Mouse (Mus musculus) midbrain, embryonic 13.5 days (tissue): ENCODE measurements around the gene Grm7. TPM values are rescaled to one million over a fixed set of nuclear protein-coding genes. Genes with fewer than 3 reads are reported as not detected.
A peak's percentile ranks its signal among the peaks of the same experiment; 100 is the strongest.

Experiments used
- ATAC-seq: fragments of 200-750 bp; cut with Nextera tagmentation; 2 replicates; pipeline ENCODE4 v1.8.0; 2017; ENCODE audit warnings: mild to moderate bottlenecking, moderate TSS enrichment, moderate library complexity
- H3K27ac ChIP-seq: fragments of 300-500 bp; sonication (generic); 2 replicates; pipeline ENCODE4 v1.5.1; 2015; ENCODE audit warnings: inconsistent platforms, mild to moderate bottlenecking, moderate library complexity
- H3K27me3 ChIP-seq: fragments of 300-500 bp; sonication (generic); 2 replicates; pipeline ENCODE4 v1.6.1; 2015; ENCODE audit warnings: mild to moderate bottlenecking, inconsistent platforms
- H3K36me3 ChIP-seq: fragments of 300-500 bp; sonication (generic); 2 replicates; pipeline ENCODE4 v1.6.1; 2015; ENCODE audit warnings: mild to moderate bottlenecking, inconsistent platforms
- H3K4me1 ChIP-seq: fragments of 300-500 bp; sonication (generic); replicated peaks from 2 replicates; pipeline ENCODE4 v1.6.1; 2015; ENCODE audit warnings: inconsistent platforms
- H3K4me2 ChIP-seq: fragments of 300-500 bp; sonication (generic); replicated peaks from 2 replicates; pipeline ENCODE4 v1.6.1; 2015; ENCODE audit warnings: moderate library complexity, mild to moderate bottlenecking, inconsistent platforms
- H3K4me3 ChIP-seq: fragments of 300-500 bp; sonication (generic); replicated peaks from 2 replicates; pipeline ENCODE4 v1.5.1; 2015; ENCODE audit warnings: mild to moderate bottlenecking, inconsistent platforms
- H3K9ac ChIP-seq: fragments of 300-500 bp; sonication (generic); replicated peaks from 2 replicates; pipeline ENCODE4 v1.6.1; 2015; ENCODE audit warnings: mild to moderate bottlenecking, inconsistent platforms
- H3K9me3 ChIP-seq: fragments of 300-500 bp; sonication (generic); 2 replicates; pipeline ENCODE4 v1.6.1; 2016; ENCODE audit warnings: mild to moderate bottlenecking, inconsistent platforms
- WGBS: fragments of 180-500 bp; shearing (Covaris S2); methylation state at CpG from one replicate; pipeline ENCODE4 v1.1.7; 2015; 5-methylcytosine and 5-hydroxymethylcytosine counted together
- polyA plus RNA-seq: library from polyadenylated mRNA; unstranded; fragments of >200 nt; fragmentation: Nextera tagmentation; extraction: Ambion mirVana; gene quantifications from 2 replicates; pipeline ENCODE4 v1.2.1, GENCODE M21; 2015

Grm7 gene
- polyA plus RNA-seq, 1 experiment from 2014 or later: 8.0 TPM

DNA sequence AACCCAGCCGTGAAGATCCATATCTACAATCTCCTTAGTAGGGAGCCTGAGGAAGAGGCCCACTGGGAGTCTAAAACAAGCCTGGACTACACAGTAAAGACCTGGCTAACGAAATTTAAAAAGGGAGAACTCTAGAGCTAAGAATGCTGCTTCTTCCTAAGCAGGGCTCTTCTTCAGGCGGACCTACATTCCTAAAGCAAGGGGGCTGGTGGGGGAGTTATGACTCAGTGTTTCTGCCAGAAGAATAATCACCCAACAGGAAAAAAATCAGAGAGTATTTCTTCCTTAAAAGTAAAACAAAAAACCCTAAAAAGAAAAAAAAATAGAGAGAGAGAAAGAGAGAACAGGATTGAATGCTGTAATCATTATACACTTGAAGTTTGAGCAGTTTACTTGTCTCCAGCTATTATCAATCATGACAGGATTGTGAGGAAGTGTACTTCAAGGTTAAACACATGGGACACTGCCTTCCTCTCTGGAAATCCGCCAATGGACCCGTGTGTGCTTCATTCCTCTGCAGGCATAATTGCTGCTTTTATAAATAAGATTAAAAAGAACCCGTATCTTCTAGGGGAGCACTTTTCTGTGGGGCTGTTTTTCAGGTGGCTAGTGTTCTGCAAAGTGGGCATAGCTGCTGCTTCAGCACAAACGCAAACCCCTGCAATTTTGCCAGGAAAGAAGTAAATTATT is 98.7 kb downstream of the Grm7 start:
- H3K4me1 ChIP-seq: no peaks in the 10 kb centered on the region
- H3K4me3 ChIP-seq: no peak overlapping the region
- 65% methylated on average over 7 of the region's 7 CpGs for whole genome bisulfite sequencing
- no peaks in the 10 kb centered on the region for H3K36me3 ChIP-seq
- H3K9me3 ChIP-seq: no peaks in the 10 kb centered on the region
- H3K27ac ChIP-seq: no peak overlapping the region
- no peak overlapping the region for H3K4me2 ChIP-seq
- no peaks in the 10 kb centered on the region for H3K27me3 ChIP-seq
- H3K9ac ChIP-seq: no peak overlapping the region
- ATAC-seq: no peak

DNA sequence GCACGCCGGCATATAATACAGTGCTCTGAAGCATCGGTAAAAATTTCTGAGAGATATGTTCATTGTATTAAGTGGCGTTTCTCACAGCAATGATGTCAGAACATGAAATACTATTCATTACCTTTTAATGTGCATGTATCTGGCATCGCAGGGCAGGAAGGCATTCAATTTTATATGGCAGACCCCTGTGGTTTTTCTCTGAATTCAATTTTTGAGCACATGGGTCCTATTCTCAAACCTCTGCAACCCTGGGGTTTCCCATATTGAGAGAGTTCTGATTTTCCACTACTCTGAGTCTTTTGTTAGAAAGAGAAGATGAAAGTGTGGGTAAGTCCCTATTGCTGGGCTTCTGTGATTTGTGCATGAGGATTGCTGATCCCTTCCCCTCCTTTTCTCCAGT is 110.5 kb downstream of the Grm7 start:
- Histone ChIP-seq H3K9ac (no peak overlapping the region), H3K36me3 (no peaks in the 10 kb centered on the region), H3K4me2 (no peak overlapping the region), H3K4me3 (no peak overlapping the region), H3K27ac (no peak overlapping the region), H3K9me3 (no peaks in the 10 kb centered on the region), H3K27me3 (no peaks in the 10 kb centered on the region), H3K4me1 (no peaks in the 10 kb centered on the region)
- WGBS: 66% methylated on average over 5 of the region's 5 CpGs
- ATAC-seq: peak; percentile 63

DNA sequence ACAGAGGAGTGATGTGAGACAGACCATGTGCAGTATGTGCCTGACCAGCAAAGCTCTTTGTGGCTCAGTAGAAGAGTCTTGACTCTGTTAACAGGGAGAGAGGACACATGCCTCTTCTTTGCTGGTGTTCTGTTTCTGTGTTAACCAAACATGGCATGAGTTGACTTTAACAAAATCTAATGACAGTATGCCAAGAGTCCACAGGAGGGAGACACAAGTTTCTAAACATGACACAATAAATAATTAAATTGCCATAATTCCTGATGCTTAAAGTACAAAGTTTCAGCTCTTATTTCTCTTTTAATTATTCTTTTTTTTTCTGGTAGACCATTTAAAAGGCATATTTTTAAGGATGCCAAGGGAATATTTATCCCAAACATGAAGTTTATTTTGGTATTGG is 124.2 kb downstream of the Grm7 start:
- Histone ChIP-seq H3K4me2 (no peak overlapping the region), H3K4me3 (no peak overlapping the region), H3K4me1 (peaks cover 16% of the 10 kb centered on the region), H3K9me3 (no peaks in the 10 kb centered on the region), H3K27me3 (no peaks in the 10 kb centered on the region), H3K27ac (no peak overlapping the region), H3K9ac (no peak overlapping the region), H3K36me3 (no peaks in the 10 kb centered on the region)
- no peak for ATAC-seq

DNA sequence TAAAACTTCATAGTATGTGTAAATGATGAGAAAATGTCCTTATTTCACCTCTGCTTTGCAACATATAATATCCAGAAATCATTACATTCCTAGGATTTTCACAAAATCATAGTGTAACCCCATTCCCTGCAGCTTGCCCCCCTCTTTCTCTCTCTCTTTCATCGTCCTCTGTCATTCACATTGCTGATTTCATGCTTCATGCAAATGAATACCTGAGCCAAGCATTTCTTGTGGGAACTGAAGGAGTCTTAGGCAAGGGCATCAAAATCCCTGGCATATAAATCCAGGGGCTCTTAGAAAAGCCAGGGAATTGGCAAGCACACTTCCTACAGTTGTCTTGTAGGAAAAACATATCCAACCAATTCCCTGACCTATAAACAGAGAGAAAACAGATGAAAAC is 127.3 kb downstream of the Grm7 start:
- H3K4me2 ChIP-seq: no peak overlapping the region
- no peak for ATAC-seq
- H3K36me3 ChIP-seq: no peaks in the 10 kb centered on the region
- H3K9ac ChIP-seq: no peak overlapping the region
- peaks cover 13% of the 10 kb centered on the region for H3K4me1 ChIP-seq
- no peak overlapping the region for H3K27ac ChIP-seq
- no peaks in the 10 kb centered on the region for H3K9me3 ChIP-seq
- WGBS: 10% methylated on average over 1 of the region's 1 CpGs
- no peak overlapping the region for H3K4me3 ChIP-seq
- H3K27me3 ChIP-seq: no peaks in the 10 kb centered on the region

DNA sequence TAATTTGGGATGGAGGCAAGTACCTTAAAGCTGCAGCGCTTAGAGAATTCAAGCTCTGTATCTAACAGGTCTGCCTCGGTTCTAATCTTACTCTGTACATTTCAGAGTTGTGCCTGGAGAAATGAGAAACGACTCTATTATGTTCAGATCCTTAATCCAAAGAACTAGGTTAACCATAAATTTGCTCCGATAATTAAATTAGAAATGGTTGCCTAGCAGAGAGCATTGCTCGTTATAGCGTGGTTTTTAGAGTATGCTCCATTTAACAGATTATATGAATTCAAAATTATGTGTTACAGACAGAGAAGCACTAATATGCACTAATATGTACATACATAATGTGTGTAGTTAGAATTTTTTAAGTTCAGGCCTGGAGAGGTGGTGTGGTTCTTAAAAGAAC is 130.7 kb downstream of the Grm7 start:
- H3K4me3 ChIP-seq: no peak overlapping the region
- WGBS: 72% methylated on average over 6 of the region's 6 CpGs
- no peaks in the 10 kb centered on the region for H3K9me3 ChIP-seq
- no peaks in the 10 kb centered on the region for H3K27me3 ChIP-seq
- no peak overlapping the region for H3K4me2 ChIP-seq
- no peak overlapping the region for H3K27ac ChIP-seq
- H3K36me3 ChIP-seq: no peaks in the 10 kb centered on the region
- H3K9ac ChIP-seq: no peak overlapping the region
- ATAC-seq: no peak
- no peaks in the 10 kb centered on the region for H3K4me1 ChIP-seq

DNA sequence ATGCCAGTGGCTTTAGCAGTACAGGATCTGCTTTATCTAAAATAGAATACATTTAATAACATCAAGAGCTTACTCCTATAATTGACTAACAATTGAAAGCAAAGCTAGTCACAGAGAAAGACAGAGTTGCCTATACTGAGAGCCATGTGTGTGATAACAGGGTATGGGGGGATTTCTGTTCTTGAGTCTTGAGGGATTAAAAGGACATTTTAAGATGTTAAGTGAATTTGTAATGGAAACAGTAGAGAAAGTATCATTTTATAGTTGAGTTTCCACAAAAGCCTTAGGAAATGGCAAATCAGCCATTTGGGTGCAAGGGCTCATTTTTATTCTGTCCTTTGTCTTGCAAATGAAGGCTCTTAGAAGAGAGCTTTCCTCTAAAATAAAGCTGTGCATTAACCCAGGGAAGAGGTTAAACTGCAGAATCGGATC is 140.1 kb downstream of the Grm7 start:
- ATAC-seq: peak; percentile 77

DNA sequence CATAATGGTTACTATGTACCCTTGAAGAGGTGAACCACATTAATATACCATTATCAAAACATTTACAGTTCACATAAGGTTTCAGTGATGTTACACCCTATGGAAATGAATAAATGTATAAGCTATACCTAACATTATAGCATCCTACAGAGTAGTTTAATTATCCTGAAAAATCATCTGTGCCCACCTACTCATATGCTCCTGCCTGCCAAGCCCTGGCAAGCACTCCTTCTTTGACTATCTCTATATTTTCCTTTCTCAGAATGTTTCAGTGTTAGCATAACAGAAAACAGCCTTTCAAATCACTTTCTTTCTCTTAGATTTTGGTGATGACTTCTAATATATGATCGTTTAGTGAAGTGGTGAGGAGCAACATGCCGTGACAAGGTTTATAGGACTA is 147.3 kb downstream of the Grm7 start:
- no peak for ATAC-seq
- no peak overlapping the region for H3K9ac ChIP-seq
- H3K36me3 ChIP-seq: no peaks in the 10 kb centered on the region
- H3K9me3 ChIP-seq: no peaks in the 10 kb centered on the region
- no peak overlapping the region for H3K4me2 ChIP-seq
- no peaks in the 10 kb centered on the region for H3K4me1 ChIP-seq
- H3K4me3 ChIP-seq: no peak overlapping the region
- WGBS: 96% methylated on average over 2 of the region's 2 CpGs
- H3K27ac ChIP-seq: no peak overlapping the region
- H3K27me3 ChIP-seq: no peaks in the 10 kb centered on the region

More for the DNA sequence above, 140.1 kb downstream of the Grm7 start:
- WGBS: 3% methylated on average over 1 of the region's 1 CpGs
- Histone ChIP-seq H3K27me3 (no peaks in the 10 kb centered on the region), H3K9ac (no peak overlapping the region), H3K4me2 (no peak overlapping the region), H3K4me1 (peaks cover 8% of the 10 kb centered on the region), H3K27ac (0 out of 2 replicates have a peak overlapping the region, but pooled peaks have one; percentile 39), H3K36me3 (no peaks in the 10 kb centered on the region), H3K4me3 (no peak overlapping the region), H3K9me3 (no peaks in the 10 kb centered on the region)

DNA sequence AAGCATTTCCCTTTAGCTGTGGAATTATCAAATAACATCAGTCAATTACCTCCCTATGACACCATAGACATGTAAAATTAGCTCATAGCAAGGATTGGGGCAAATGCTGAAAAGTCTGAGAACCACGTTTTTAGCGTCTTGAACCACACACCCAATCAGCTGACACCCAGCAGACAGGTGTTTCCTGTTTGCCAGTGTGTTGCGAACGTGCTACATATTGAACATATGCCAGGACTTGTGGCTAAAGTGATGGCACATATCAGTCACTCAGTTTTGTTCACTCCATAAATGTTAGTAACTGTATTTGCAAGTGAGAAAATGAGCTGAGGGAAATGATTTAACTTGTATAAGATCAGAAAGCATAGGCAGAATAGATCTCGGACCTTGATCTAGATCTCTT is 162.1 kb downstream of the Grm7 start:
- Histone ChIP-seq H3K4me1 (no peaks in the 10 kb centered on the region), H3K9me3 (no peaks in the 10 kb centered on the region), H3K4me3 (no peak overlapping the region), H3K9ac (no peak overlapping the region), H3K27me3 (no peaks in the 10 kb centered on the region), H3K4me2 (no peak overlapping the region), H3K27ac (no peak overlapping the region), H3K36me3 (no peaks in the 10 kb centered on the region)
- ATAC-seq: no peak
- 89% methylated on average over 5 of the region's 5 CpGs for WGBS

DNA sequence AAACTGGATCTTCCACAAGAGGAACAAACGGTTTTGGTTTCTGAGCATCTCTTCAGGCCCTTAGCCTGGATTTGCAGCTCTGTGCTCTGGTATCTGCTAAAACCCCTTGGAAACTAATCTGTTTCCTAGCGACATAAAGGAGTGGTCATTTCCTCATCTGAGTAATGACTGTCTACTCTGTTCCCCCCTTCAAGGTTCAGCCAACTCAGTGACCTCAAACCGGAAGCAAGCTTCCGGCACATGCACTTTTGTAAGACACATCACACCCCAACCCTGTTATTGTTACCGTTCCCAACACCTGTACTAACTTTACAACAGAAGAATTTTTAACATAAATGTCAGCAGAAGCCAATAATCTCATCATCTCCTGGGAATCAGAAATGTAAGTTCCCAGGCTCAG is 166.8 kb downstream of the Grm7 start:
- Histone ChIP-seq H3K9ac (no peak overlapping the region), H3K36me3 (no peaks in the 10 kb centered on the region), H3K4me3 (no peak overlapping the region), H3K4me1 (no peaks in the 10 kb centered on the region), H3K27ac (no peak overlapping the region), H3K27me3 (no peaks in the 10 kb centered on the region), H3K9me3 (no peaks in the 10 kb centered on the region), H3K4me2 (no peak overlapping the region)
- 74% methylated on average over 5 of the region's 5 CpGs for WGBS
- no peak for ATAC-seq

DNA sequence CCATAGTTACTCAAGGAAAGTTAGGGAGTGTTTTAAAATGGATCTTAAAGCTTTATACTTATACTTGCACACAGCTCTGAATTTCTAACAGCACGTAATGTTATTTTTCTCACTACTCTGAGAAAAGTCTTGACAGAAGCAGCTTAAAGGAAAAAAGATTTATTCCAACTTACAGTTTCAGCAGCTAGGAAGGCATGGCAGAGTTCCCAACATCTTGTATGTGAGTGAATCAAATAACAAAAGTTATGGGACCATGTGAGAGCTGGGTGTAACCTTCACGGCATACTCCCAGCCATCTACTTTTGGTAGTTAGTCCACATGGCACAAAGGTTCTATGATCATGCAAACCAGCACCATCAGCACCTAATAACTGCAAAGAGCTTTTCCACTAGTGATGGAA is 172.9 kb downstream of the Grm7 start:
- H3K9me3 ChIP-seq: no peaks in the 10 kb centered on the region
- H3K36me3 ChIP-seq: no peaks in the 10 kb centered on the region
- ATAC-seq: no peak
- no peaks in the 10 kb centered on the region for H3K27me3 ChIP-seq
- no peaks in the 10 kb centered on the region for H3K4me1 ChIP-seq
- WGBS: 89% methylated on average over 2 of the region's 2 CpGs
- H3K9ac ChIP-seq: no peak overlapping the region
- no peak overlapping the region for H3K27ac ChIP-seq
- H3K4me2 ChIP-seq: no peak overlapping the region
- no peak overlapping the region for H3K4me3 ChIP-seq

DNA sequence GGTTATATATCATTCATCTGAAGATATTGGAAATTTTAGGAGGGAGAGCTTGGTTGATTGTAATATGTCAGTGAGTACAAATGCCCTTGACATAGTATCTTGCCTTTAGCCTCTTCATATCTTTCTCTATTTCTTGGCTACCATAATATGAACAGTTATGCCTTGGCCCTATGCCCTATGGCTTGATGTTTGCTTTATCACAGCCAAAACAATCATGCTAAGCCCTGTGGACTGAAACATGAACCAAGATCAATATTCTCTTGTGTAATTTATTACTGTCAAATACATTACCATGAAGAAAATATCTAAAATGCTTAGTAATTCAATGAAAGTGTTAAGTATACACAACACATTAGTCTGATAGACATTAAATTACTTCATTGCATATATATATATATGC is 222.9 kb downstream of the Grm7 start:
- Histone ChIP-seq H3K27me3 (no peaks in the 10 kb centered on the region), H3K4me1 (no peaks in the 10 kb centered on the region), H3K27ac (no peak overlapping the region), H3K4me3 (no peak overlapping the region), H3K4me2 (no peak overlapping the region), H3K9me3 (no peaks in the 10 kb centered on the region), H3K36me3 (no peaks in the 10 kb centered on the region), H3K9ac (no peak overlapping the region)
- ATAC-seq: no peak

DNA sequence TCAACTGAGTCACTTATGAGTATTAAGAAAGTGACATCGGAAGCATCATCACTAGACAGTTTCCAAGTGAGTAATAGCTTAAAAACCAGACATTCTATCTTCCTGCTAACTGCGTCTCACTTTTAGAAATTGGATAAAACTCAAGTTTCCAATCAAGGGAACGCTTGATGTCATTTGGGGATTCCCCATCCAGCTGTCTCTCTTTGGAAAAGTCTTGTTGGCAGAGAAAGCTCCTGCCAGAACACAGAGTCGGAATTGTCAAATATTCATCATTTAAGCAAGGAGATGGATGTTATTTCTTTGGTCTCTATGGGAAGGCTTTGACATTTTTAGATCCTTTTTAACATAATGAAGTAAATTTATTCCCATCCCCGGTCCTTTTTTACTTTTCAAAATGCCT is 336.6 kb downstream of the Grm7 start:
- H3K4me3 ChIP-seq: no peak overlapping the region
- no peak overlapping the region for H3K9ac ChIP-seq
- H3K4me1 ChIP-seq: no peaks in the 10 kb centered on the region
- no peaks in the 10 kb centered on the region for H3K9me3 ChIP-seq
- no peaks in the 10 kb centered on the region for H3K27me3 ChIP-seq
- H3K4me2 ChIP-seq: no peak overlapping the region
- H3K36me3 ChIP-seq: no peaks in the 10 kb centered on the region
- no peak overlapping the region for H3K27ac ChIP-seq
- WGBS: 91% methylated on average over 5 of the region's 5 CpGs
- no peak for ATAC-seq

DNA sequence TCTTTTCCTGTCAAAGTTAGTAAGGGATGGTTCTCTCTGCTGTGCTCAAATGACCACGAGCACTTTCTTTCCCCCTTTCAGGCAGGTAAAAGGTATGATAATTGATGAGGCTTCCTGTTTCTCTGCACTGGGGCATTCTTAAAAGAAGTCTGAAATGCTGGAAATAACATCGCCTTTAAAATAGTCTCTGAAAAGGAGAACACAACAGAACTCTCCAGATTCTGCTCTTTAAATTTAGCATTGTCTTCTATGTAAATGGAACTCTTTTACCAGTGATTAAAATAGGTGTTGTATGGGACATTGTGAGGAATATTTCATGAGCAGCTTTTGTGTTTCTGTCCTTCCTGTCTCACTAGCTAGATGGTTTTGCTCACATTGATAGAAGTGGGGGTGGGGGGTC is 393.7 kb downstream of the Grm7 start:
- Histone ChIP-seq H3K4me1 (no peaks in the 10 kb centered on the region), H3K27ac (no peak overlapping the region), H3K4me2 (no peak overlapping the region), H3K27me3 (no peaks in the 10 kb centered on the region), H3K36me3 (no peaks in the 10 kb centered on the region), H3K9ac (no peak overlapping the region), H3K4me3 (no peak overlapping the region), H3K9me3 (no peaks in the 10 kb centered on the region)
- WGBS: 83% methylated on average over 2 of the region's 2 CpGs
- ATAC-seq: no peak
